Mouse (Mus musculus): ENCODE results near the gene Mrpl4. TPM values are rescaled to one million over a fixed set of nuclear protein-coding genes. Genes with fewer than 3 reads are reported as not detected.
A peak's percentile ranks its signal among the peaks of the same experiment; 100 is the strongest.
"Not testable (repeated sequence)": the region's sequence is repeated elsewhere in the genome, so short reads cannot be mapped to it uniquely, and the experiment has no call there.

The Mrpl4 gene
- total RNA-seq, 2 experiments from 2014 or later, result 60.4 to 62.8 TPM

GRCm38 (mm10) chr9:21036666-21037065 lies 34.1 kb downstream of the Mrpl4 start:
- DNase-seq (ENCODE audit: low spot score in 2 of 2), result peak in 1 of 2 experiments; percentile 21

GRCm38 (mm10) chr9:21037481-21037891 lies 34.9 kb downstream of the Mrpl4 start:
- peak; percentile 26 to 66 for DNase-seq (ENCODE audit: low spot score in 2 of 2)

GRCm38 (mm10) chr9:21039779-21040178 lies 37.2 kb downstream of the Mrpl4 start:
- no peak for DNase-seq (ENCODE audit: low spot score in 2 of 2)

- DNase-seq (ENCODE audit: low spot score in 2 of 2), result peak in 1 of 2 experiments; percentile 82
Measured at GRCm38 (mm10) chr9:21041308-21041707, 38.8 kb downstream of the Mrpl4 start.

- no peak for DNase-seq (ENCODE audit: low spot score in 2 of 2)
Measured at GRCm38 (mm10) chr9:21043563-21043962, 41.0 kb downstream of the Mrpl4 start.

GRCm38 (mm10) chr9:21044785-21045184 lies 42.2 kb downstream of the Mrpl4 start:
- DNase-seq (ENCODE audit: low spot score in 2 of 2), result not testable (repeated sequence)

- no peak for DNase-seq (ENCODE audit: low spot score in 2 of 2)
Measured at GRCm38 (mm10) chr9:21045235-21045634, 42.7 kb downstream of the Mrpl4 start.

- no peak for DNase-seq (ENCODE audit: low spot score in 2 of 2)
Measured at GRCm38 (mm10) chr9:21051578-21051977, 49.0 kb downstream of the Mrpl4 start.

Small RNA genes within 50 kb of the gene (microRNA-seq; reads per million reads assigned to microRNA genes)
- gene Mir1900, result 0 to 1.1 reads per million in 2 experiments

Other genes starting within 250 kb of the Mrpl4 start
- gene Col5a3, start 187.7 kb upstream of the Mrpl4 start, total RNA-seq (2021), result 1 to 10 TPM; 2.3 to 2.7 TPM
- not detected for gene Rdh8, start 184.2 kb upstream of the Mrpl4 start, total RNA-seq (2021)
- 10 to 100 TPM; 55.6 to 56.1 TPM for gene A230050P20Rik, start 134.1 kb upstream of the Mrpl4 start, total RNA-seq (2021)
- 10 to 100 TPM in 1 of 2 experiments, 1 to 10 TPM in 1; 7.3 to 10.7 TPM for gene Angptl6, start 123.0 kb upstream of the Mrpl4 start, total RNA-seq (2021)
- 10 to 100 TPM; 21.3 to 25.6 TPM for gene Ppan, start 114.6 kb upstream of the Mrpl4 start, total RNA-seq (2021)
- 100 to 1,000 TPM; 114 to 123 TPM for gene Eif3g, start 104.1 kb upstream of the Mrpl4 start, total RNA-seq (2021)
- 10 to 100 TPM; 35.5 to 37.1 TPM for gene Dnmt1, start 42.9 kb upstream of the Mrpl4 start, total RNA-seq (2021)
- 1 to 10 TPM; 2.1 to 3.5 TPM for gene S1pr2, start 26.0 kb upstream of the Mrpl4 start, total RNA-seq (2021)
- gene Icam1, start 13.2 kb downstream of the Mrpl4 start, total RNA-seq (2021), result 1 to 10 TPM; 2.9 to 3.2 TPM
- under 1 TPM; 0.41 to 0.44 TPM for gene Icam4, start 26.6 kb downstream of the Mrpl4 start, total RNA-seq (2021)
- gene Icam5, start 29.3 kb downstream of the Mrpl4 start, total RNA-seq (2021), result 100 to 1,000 TPM; 337 to 341 TPM
- gene Zglp1, start 64.4 kb downstream of the Mrpl4 start, total RNA-seq (2021), result 1 to 10 TPM in 1 of 2 experiments, not detected in 1; 2.0 TPM
- 1 to 10 TPM in 1 of 2 experiments, under 1 TPM in 1; 0.55 to 1.6 TPM for gene Gm49373, start 70.4 kb downstream of the Mrpl4 start, total RNA-seq (2021)
- 10 to 100 TPM; 53.6 to 58.8 TPM for gene Fdx1l, start 70.9 kb downstream of the Mrpl4 start, total RNA-seq (2021)
- 1 to 10 TPM; 1.8 to 2.0 TPM for gene Gm38431, start 89.3 kb downstream of the Mrpl4 start, total RNA-seq (2021)
- 10 to 100 TPM; 34.0 to 37.4 TPM for gene Raver1, start 89.3 kb downstream of the Mrpl4 start, total RNA-seq (2021)
- 10 to 100 TPM; 14.2 to 14.3 TPM for gene Tyk2, start 128.5 kb downstream of the Mrpl4 start, total RNA-seq (2021)
- gene Cdc37, start 147.2 kb downstream of the Mrpl4 start, total RNA-seq (2021), result 100 to 1,000 TPM; 129 to 136 TPM
- gene Pde4a, start 163.0 kb downstream of the Mrpl4 start, total RNA-seq (2021), result 10 to 100 TPM; 63.8 to 69.9 TPM
- gene Keap1, start 236.6 kb downstream of the Mrpl4 start, total RNA-seq (2021), result 10 to 100 TPM; 52.5 to 55.7 TPM
- 1 to 10 TPM; 8.8 to 9.7 TPM for gene S1pr5, start 245.7 kb downstream of the Mrpl4 start, total RNA-seq (2021)

Data from layer of hippocampus, postnatal 14 days (tissue).